Comparison of ENCODE assay signal across 22 mouse cellular contexts in the genomic region with DNA sequence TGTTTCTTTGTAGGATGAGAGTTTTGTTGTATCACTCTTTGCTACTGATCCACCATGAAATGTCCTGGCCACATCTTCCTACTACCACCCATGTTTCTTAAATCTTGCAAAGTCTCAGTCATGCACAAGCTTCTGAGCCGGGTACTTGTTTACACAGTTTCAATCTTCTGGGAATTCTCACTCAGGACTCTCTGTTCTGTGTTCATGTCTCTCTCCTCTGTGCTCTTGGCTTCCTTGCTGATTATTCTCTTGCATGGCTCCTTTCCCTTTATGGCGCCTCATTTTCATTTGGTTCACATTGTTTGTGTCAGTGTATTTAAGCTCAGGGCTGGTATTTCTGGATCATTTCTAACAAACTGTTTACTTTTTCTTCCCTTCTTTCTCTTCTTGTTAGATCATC.
DNase-seq lines count a peak whose midpoint lies in the region.
"Had no signal": no experiment of that assay in that cellular context is flagged by ENCODE, and none has a peak within 500 bp of the region (broad histone marks: within the 10 kb centered on the region; RNA-seq: fewer than 3 reads in every experiment).

No protein-coding gene starts in this region.

- WGBS in heart, embryonic 10.5 days: 76% methylated on average over 2 of the region's 2 CpGs

- no peak overlapping the region for H3K4me3 ChIP-seq in heart, embryonic 10.5 days
- H3K4me3 ChIP-seq: forebrain, embryonic 10.5 days; forebrain, embryonic 13.5 days; heart, embryonic 12.5 days; heart, embryonic 15.5 days; hindbrain, embryonic 10.5 days; hindbrain, embryonic 13.5 days; intestine, embryonic 15.5 days had no signal

- H3K9me3 ChIP-seq in heart, embryonic 10.5 days: no peaks in the 10 kb centered on the region
- H3K9me3 ChIP-seq: forebrain, embryonic 10.5 days; forebrain, embryonic 13.5 days; heart, embryonic 12.5 days; heart, embryonic 15.5 days; hindbrain, embryonic 10.5 days; hindbrain, embryonic 13.5 days; intestine, embryonic 15.5 days had no signal

- no peak overlapping the region for H3K27ac ChIP-seq in heart, embryonic 10.5 days
- H3K27ac ChIP-seq: forebrain, embryonic 10.5 days; forebrain, embryonic 13.5 days; heart, embryonic 15.5 days; hindbrain, embryonic 10.5 days; hindbrain, embryonic 13.5 days; intestine, embryonic 15.5 days had no signal

- no peaks in the 10 kb centered on the region for H3K36me3 ChIP-seq in heart, embryonic 10.5 days
- H3K36me3 ChIP-seq: forebrain, embryonic 10.5 days; heart, embryonic 12.5 days; heart, embryonic 15.5 days; hindbrain, embryonic 10.5 days; hindbrain, embryonic 13.5 days; intestine, embryonic 15.5 days had no signal

- intact Hi-C loops in gastrocnemius, postnatal 36 days (cut with DNase I): no loop called here
- intact Hi-C loops in heart, postnatal 25 days (cut with DNase I): no loop called here

- no peaks in the 10 kb centered on the region for H3K27me3 ChIP-seq in heart, embryonic 10.5 days (ENCODE audit: insufficient read depth, poor library complexity, severe bottlenecking)
- H3K27me3 ChIP-seq: forebrain, embryonic 13.5 days; heart, embryonic 12.5 days; heart, embryonic 15.5 days; hindbrain, embryonic 13.5 days; intestine, embryonic 15.5 days had no signal

- no peaks in the 10 kb centered on the region for H3K4me1 ChIP-seq in heart, embryonic 10.5 days
- H3K4me1 ChIP-seq: forebrain, embryonic 10.5 days; forebrain, embryonic 13.5 days; heart, embryonic 12.5 days; hindbrain, embryonic 10.5 days; hindbrain, embryonic 13.5 days; intestine, embryonic 15.5 days had no signal

- DNase-seq in gastrocnemius, adult 18-20 months (ENCODE audit: low spot score): peak; percentile 42
- no peak for DNase-seq in gastrocnemius, postnatal 36 days
- DNase-seq in heart, adult 11 months: peak; percentile 94
- no peak for DNase-seq in heart, postnatal 25 days (ENCODE audit: low spot score)
- DNase-seq in heart, adult 9 months (ENCODE audit: low spot score in 2 of 2): peak; percentile 37 to 47
- DNase-seq in heart, embryonic 10.5 days (ENCODE audit: low spot score): no peak
- no peak for DNase-seq in ovary, postnatal 10 days (ENCODE audit: low spot score)
- DNase-seq: adrenal gland, postnatal 10 days; adrenal gland, postnatal 36 days; cerebellum, adult 18-20 months; cerebellum, adult 9-10 months; cerebellum, postnatal 14 days; gastrocnemius, postnatal 10 days; heart, postnatal 14 days; kidney, adult 11 months had no signal

Comparison
In these comparisons a context has a peak if more than half of its experiments do, and no peak if none do; other contexts are left out.
1. DNase-seq: peak in gastrocnemius, adult 18-20 months (single experiment), heart, adult 11 months (single experiment) and heart, adult 9 months (2 of 2); none in gastrocnemius, postnatal 36 days (0 of 2), heart, postnatal 25 days (single experiment), heart, embryonic 10.5 days (single experiment) and ovary, postnatal 10 days (single experiment).